Mouse (Mus musculus) C2C12 (cell line): ENCODE measurements around the gene Ctso.

Source experiments
- CEBPB ChIP-seq: IDR thresholded peaks from one replicate; pipeline ENCODE4 v1.6.1; 2011; ENCODE audit warnings: low read depth, mild to moderate bottlenecking, control low read depth, moderate library complexity
- CTCF ChIP-seq: IDR thresholded peaks from one replicate; pipeline ENCODE4 v1.5.1; 2011; ENCODE audit not compliant: control insufficient read depth, insufficient read depth, insufficient read length
- FOSL1 ChIP-seq: IDR thresholded peaks from one replicate; pipeline ENCODE4 v1.8.0; 2011; ENCODE audit warnings: mild to moderate bottlenecking, low read length; ENCODE audit not compliant: poor library complexity, insufficient read depth, severe bottlenecking
- MAX ChIP-seq: IDR thresholded peaks from one replicate; pipeline ENCODE4 v1.6.1; 2011; ENCODE audit warnings: mild to moderate bottlenecking, control low read depth
- MYOD1 ChIP-seq: IDR thresholded peaks from one replicate; pipeline ENCODE4 v1.6.1; 2011; ENCODE audit warnings: low read depth; ENCODE audit not compliant: control insufficient read depth, insufficient read length
- MYOG ChIP-seq: IDR thresholded peaks from one replicate; pipeline ENCODE4 v1.6.1; 2011; ENCODE audit not compliant: control insufficient read depth, insufficient read length; ENCODE audit errors: extremely low read depth
- USF1 ChIP-seq: IDR thresholded peaks from one replicate; pipeline ENCODE4 v1.6.1; 2011; ENCODE audit warnings: low read depth, mild to moderate bottlenecking, control low read depth, moderate library complexity

DNA sequence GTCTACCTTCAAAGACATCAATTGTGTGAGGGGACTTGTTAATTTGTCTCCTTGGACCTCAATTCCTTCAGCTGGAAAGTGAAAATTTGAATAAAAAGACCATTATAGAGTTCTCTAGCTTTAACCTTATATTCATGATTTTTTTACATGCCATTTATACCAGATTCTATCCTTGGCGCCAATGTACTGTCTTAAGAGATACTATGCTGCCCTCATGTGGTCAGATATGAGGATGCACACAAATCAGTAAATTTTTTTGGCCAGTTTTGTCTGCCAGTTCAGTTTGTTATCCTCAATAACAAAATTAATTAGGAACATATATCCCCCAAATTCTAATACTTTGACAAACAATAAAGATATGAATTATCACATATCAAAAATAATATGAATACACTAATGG lies 7.5 kb upstream of the Ctso start:
- TF ChIP-seq USF1 (no peak), FOSL1 (no peak), CTCF (no peak), MAX (no peak), MYOD1 (no peak), CEBPB (no peak), MYOG (no peak)
